Mouse (Mus musculus) CD4-positive helper T cell, adult 2 months (primary cell): ENCODE results near the gene Capza2.
"Not testable (repeated sequence)": the region's sequence is repeated elsewhere in the genome, so short reads cannot be mapped to it uniquely, and the experiment has no call there.

Experiments
- DNase-seq: peaks from one replicate; pipeline ENCODE4 v3.0.0-alpha.2; 2012; ENCODE audit warnings: low read depth, missing footprints, low spot score

Capza2 gene

GRCm38 (mm10) chr6:17640031-17640430 lies 4.0 kb downstream of the Capza2 start:
- DNase-seq: no peak

GRCm38 (mm10) chr6:17642739-17643138 lies 6.7 kb downstream of the Capza2 start:
- no peak for DNase-seq

GRCm38 (mm10) chr6:17646107-17646506 lies 10.1 kb downstream of the Capza2 start:
- DNase-seq: no peak

- DNase-seq: no peak
Measured at GRCm38 (mm10) chr6:17652132-17652531, 16.1 kb downstream of the Capza2 start.

GRCm38 (mm10) chr6:17655080-17655479 lies 19.0 kb downstream of the Capza2 start:
- no peak for DNase-seq

GRCm38 (mm10) chr6:17657308-17657707 lies 21.3 kb downstream of the Capza2 start:
- DNase-seq: no peak

- DNase-seq: no peak
Measured at GRCm38 (mm10) chr6:17665348-17665747, 29.3 kb downstream of the Capza2 start.

- no peak for DNase-seq
Measured at GRCm38 (mm10) chr6:17666024-17666423, 30.0 kb downstream of the Capza2 start.

- DNase-seq: no peak
Measured at GRCm38 (mm10) chr6:17667813-17668212, 31.8 kb downstream of the Capza2 start.

- no peak for DNase-seq
Measured at GRCm38 (mm10) chr6:17668334-17668733, 32.3 kb downstream of the Capza2 start.

- DNase-seq: no peak
Measured at GRCm38 (mm10) chr6:17669826-17670225, 33.8 kb downstream of the Capza2 start.

- peak; percentile 70 for DNase-seq
Measured at GRCm38 (mm10) chr6:17675019-17675756, 39.2 kb downstream of the Capza2 start.

GRCm38 (mm10) chr6:17677008-17677407 lies 41.0 kb downstream of the Capza2 start:
- DNase-seq: no peak

GRCm38 (mm10) chr6:17680266-17680925 lies 44.4 kb downstream of the Capza2 start:
- DNase-seq: no peak

GRCm38 (mm10) chr6:17681810-17682209 lies 45.8 kb downstream of the Capza2 start:
- DNase-seq: no peak

- DNase-seq: no peak
Measured at GRCm38 (mm10) chr6:17688676-17689075, 52.6 kb downstream of the Capza2 start.

- no peak for DNase-seq
Measured at GRCm38 (mm10) chr6:17692647-17693046, 56.6 kb downstream of the Capza2 start, which contains the start of gene St7. Gene St7, plus strand, starts transcription at chr6:17692933.

- DNase-seq: peak; percentile 70
Measured at GRCm38 (mm10) chr6:17693726-17694549, 57.9 kb downstream of the Capza2 start.

GRCm38 (mm10) chr6:17694550-17694951 lies 58.5 kb downstream of the Capza2 start:
- DNase-seq: peak; percentile 68

- DNase-seq: peak; percentile 16
Measured at GRCm38 (mm10) chr6:17696321-17696734, 60.3 kb downstream of the Capza2 start.

- DNase-seq: no peak
Measured at GRCm38 (mm10) chr6:17700936-17701612, 65.0 kb downstream of the Capza2 start.

- DNase-seq: not testable (repeated sequence)
Measured at GRCm38 (mm10) chr6:17704038-17704437, 68.0 kb downstream of the Capza2 start.
